Mouse (Mus musculus): ENCODE results near the gene Rpl10a.
A peak's percentile ranks its signal among the peaks of the same experiment; 100 is the strongest.

Rpl10a gene

GRCm38 (mm10) chr17:28328366-28328928, at the start of gene Rpl10a:
Gene Rpl10a (plus strand): TSS chr17:28328471.
- DNase-seq (ENCODE audit: low spot score): peak; percentile 97

DNA sequence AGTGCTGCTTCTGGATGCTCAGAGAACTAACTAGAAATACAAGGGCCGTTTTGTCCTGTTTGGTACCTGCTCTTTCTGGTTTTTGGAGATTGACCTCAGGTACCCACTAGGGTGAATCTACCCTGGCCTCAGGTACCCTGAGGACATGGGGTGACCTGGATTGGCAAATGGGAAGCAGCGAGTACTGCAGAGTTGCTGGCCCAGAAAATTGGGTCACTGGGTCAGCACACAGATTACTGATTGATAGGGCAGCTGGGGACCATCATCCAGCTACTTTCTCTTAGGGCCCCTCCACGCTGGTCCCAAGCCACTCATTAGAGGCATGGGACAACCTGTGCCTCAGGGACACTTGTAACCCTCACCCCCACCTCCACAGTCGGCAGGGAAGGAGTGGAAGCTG, 49.0 kb upstream of the Rpl10a start:
- DNase-seq (ENCODE audit: low spot score): no peak

DNA sequence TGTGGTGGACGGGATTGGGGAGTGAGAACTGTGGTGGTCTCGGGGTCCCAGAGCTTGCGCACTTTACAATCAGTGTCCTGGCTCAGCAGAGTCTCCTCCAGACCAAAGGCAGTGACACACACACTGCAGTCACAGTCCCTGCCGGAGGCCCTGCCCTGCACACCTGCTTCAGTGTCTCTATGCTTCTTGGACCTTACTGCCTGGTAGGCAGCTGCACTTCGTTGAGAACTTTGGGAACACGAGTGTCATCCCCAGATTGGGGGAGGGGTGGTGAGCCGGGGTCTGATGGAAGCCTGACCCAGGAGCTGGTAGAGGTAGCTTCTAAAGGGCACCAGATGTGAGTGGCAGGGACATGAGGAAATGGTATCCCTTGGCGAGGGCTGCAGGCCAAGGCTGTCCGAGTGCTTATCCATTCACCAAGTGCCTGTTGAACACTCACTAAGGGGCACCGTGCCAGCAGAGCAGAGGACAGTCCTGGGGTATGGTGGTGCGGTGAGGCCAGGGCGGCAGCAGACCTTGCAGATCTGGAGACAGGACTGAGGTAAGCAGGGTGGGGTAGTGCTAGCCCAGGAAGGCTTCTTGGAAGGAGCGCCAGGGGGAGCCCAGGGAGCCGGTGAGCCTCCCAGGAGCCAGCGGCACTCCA, 48.4 kb upstream of the Rpl10a start:
- no peak for DNase-seq (ENCODE audit: low spot score)

GRCm38 (mm10) chr17:28280423-28280800, 47.9 kb upstream of the Rpl10a start:
- no peak for DNase-seq (ENCODE audit: low spot score)

DNA sequence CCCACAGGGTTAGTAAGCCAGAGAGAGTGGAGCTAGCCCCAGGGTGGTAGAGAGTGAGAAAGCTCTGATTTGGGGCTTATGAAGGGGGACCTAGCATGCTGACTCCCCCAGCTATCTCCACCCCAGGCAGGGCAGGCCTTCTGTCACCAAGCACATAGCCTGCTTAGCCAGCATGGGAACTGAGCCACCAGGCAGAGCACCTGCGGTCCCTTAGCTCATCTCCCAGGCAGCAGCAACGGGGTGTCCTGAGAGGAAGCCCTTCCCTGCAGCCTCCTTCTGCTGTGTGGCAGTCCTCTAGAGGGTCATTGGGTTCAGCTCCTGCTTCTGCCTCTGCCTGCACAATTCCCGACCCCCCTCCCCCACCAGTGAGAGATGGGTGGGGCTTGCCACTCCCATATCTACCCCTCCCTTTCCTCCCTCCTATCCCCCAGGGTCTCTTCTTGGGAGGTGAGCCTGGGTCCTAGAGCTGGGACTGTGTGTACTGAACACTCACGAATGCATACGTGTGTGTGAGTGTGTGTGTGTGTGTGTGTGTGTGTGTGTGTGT, 47.4 kb upstream of the Rpl10a start:
- no peak for DNase-seq (ENCODE audit: low spot score)

GRCm38 (mm10) chr17:28281866-28282441, 46.3 kb upstream of the Rpl10a start:
- DNase-seq (ENCODE audit: low spot score): no peak

DNA sequence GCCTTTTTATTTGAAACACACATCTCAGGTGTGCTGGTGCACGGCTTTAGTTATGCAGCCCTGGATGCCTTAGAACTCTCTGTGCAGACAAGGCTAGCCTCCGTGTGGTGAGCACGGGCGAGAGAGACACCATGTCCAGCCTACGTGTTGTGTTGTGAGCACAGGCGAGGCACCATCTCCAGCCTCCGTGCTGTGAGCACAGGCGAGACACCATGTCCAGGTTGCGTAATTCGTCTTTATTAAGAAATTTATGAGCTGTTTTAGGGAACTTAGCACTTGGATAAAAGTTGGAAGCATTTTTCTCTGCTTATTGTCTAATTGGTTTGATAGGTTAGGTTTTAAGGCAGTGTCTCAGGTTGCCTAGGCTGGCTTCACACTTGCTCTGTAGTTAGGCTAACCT, 45.1 kb upstream of the Rpl10a start:
- no peak for DNase-seq (ENCODE audit: low spot score)

DNA sequence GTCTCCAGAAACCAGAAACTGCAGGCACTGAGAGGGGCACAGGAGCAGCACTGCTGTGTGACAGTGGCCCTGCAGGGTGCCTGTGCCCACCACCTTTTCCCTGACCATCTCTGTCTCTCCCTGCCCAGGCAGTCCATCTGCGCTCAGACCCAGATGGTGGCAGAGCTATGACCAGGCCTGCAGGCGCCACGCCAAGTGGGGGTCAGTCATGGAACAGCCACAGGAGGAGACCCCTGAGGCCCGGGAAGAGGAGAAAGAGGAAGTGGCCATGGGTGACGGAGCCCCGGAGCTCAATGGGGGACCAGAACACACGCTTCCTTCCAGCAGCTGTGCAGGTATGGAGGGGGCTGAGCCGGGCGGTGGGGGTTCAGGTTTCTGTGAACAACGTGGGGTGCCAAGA, 42.1 kb upstream of the Rpl10a start:
- DNase-seq (ENCODE audit: low spot score): no peak

DNA sequence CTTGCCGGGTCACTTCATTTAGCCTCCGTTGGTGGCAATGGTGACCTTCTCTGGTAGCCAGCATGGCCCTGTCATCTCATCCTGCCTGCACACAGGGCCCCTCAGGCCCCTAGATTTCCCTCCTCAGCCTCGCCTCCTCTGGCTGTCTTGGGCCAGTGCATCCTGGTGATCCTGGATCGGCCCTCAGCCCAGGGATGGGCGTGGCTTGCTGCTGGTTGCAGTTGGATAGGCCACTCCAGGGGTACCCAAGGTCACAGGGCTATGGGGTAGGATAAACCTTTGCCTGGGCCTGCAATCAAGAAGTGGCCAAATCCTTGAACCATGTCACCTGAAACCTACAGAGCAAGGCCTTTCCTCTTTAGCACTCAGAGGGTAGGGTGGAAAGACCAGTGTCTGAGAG, 41.3 kb upstream of the Rpl10a start:
- no peak for DNase-seq (ENCODE audit: low spot score)

GRCm38 (mm10) chr17:28287578-28287977, 40.7 kb upstream of the Rpl10a start:
- DNase-seq (ENCODE audit: low spot score): no peak

- peak; percentile 45 for DNase-seq (ENCODE audit: low spot score)
Measured at GRCm38 (mm10) chr17:28287980-28288379, 40.3 kb upstream of the Rpl10a start.

GRCm38 (mm10) chr17:28290262-28290661, 38.0 kb upstream of the Rpl10a start:
- no peak for DNase-seq (ENCODE audit: low spot score)

GRCm38 (mm10) chr17:28290671-28291070, 37.6 kb upstream of the Rpl10a start:
- DNase-seq (ENCODE audit: low spot score): no peak

DNA sequence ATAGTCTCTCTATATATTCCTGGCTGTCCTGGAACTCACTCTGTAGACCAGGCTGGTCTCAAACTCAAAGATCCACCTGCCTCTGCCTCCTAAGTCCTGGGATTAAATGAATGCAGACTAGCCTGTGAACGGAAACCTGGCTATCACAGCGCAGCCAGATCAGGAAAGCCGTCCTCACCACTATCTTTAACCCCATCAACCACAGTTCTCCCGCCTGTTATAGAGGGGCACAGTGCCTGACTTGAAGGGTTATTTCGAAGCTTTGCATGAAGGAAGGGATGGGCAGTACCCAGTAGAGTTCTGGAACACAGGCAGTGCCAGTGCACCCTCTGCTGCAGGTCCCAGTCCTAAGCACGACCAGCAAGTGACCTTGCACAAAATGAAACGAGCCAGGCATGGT, 36.9 kb upstream of the Rpl10a start:
- DNase-seq (ENCODE audit: low spot score): no peak

DNA sequence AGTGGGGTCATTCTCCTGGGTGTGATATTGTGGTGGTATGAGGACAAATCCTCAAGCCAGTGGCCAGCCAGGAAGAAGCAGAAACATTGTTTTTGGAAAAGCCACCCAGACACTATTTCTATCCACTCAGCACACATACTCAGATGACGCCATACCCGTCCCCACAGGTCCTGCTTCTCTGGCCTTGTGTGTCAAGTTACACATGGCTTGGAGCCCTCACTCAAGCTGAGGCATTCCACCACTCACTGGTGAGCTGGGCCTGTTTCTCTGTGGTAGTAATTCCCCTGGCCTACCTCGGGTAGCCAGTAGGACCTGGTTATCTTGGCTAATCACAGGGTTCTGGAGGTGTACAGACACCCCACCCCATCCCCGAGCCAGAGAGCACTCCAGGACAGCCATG, 34.6 kb upstream of the Rpl10a start:
- no peak for DNase-seq (ENCODE audit: low spot score)

GRCm38 (mm10) chr17:28294449-28295333, 33.6 kb upstream of the Rpl10a start:
- no peak for DNase-seq (ENCODE audit: low spot score)

- DNase-seq (ENCODE audit: low spot score): no peak
Measured at GRCm38 (mm10) chr17:28298888-28299287, 29.4 kb upstream of the Rpl10a start.

- no peak for DNase-seq (ENCODE audit: low spot score)
Measured at GRCm38 (mm10) chr17:28299669-28300320, 28.5 kb upstream of the Rpl10a start.

DNA sequence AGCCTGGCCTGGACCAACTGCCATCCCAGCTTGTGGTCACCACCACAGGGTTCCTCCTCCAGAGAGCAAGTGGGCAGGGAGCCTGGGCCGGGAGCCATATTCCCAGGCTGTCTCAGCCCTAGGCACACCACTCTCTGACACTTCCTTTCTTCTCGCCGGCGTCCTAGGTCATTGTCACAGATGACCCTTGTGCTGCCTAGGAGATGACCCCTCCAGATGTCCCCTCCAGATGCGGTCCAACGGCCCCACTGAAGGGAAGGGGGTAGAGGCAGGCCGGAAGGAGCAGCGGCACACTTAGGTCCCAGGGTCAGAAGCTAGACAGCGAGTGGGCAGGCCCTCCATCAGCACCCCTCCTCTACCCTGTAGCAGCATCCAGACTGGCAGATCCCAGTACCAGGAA, 27.9 kb upstream of the Rpl10a start:
- peak; percentile 73 for DNase-seq (ENCODE audit: low spot score)

GRCm38 (mm10) chr17:28300850-28301249, 27.4 kb upstream of the Rpl10a start:
- no peak for DNase-seq (ENCODE audit: low spot score)

DNA sequence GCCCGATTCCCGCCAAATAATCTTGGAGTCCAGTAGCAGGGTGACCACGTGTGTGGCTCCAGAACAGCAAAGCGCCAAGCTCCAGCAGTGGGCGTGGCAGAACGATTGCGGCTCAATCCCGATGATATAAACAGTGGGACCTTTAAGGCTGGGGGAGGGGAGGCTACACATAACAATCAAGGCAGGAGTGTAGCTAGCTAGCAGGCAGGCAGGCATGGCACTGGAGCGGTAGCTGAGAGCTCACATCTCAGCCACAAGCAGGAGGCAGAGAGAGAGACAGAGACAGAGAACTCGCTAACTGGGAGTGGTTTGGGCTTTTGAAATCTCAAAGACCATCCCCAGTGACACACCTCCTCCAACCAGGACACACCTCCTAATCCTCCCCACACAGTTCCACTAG, 23.1 kb upstream of the Rpl10a start:
- DNase-seq (ENCODE audit: low spot score): no peak

All from embryo, embryonic 10 days (tissue).